Mouse (Mus musculus) fat pad, adult 2 months (tissue): ENCODE measurements around the gene Glra1.
"Not testable (repeated sequence)": the region's sequence is repeated elsewhere in the genome, so short reads cannot be mapped to it uniquely, and the experiment has no call there.

Experiments
- DNase-seq: peaks from one replicate; pipeline ENCODE4 v3.0.0-alpha.2; 2011; ENCODE audit warnings: low read depth, low spot score; ENCODE audit errors: extremely low read depth

Glra1 gene

GRCm38 (mm10) chr11:55607808-55608523 lies at the start of gene Glra1:
TSS of gene Glra1 (minus strand) at chr11:55608198.
- no peak for DNase-seq

GRCm38 (mm10) chr11:55636961-55637360 lies 29.0 kb upstream of the Glra1 start:
- DNase-seq: no peak

- no peak for DNase-seq
Observed at GRCm38 (mm10) chr11:55633901-55634300, 25.9 kb upstream of the Glra1 start.

GRCm38 (mm10) chr11:55614631-55615030 lies 6.6 kb upstream of the Glra1 start:
- not testable (repeated sequence) for DNase-seq

GRCm38 (mm10) chr11:55608524-55608920 lies 524 bp upstream of the Glra1 start:
- no peak for DNase-seq

GRCm38 (mm10) chr11:55607066-55607807 lies 761 bp downstream of the Glra1 start:
- no peak for DNase-seq

GRCm38 (mm10) chr11:55601447-55602065 lies 6.4 kb downstream of the Glra1 start:
- DNase-seq: no peak

- no peak for DNase-seq
Observed at GRCm38 (mm10) chr11:55595726-55596125, 12.3 kb downstream of the Glra1 start.

- DNase-seq: no peak
Observed at GRCm38 (mm10) chr11:55594411-55594810, 13.6 kb downstream of the Glra1 start.

GRCm38 (mm10) chr11:55591194-55591593 lies 16.8 kb downstream of the Glra1 start:
- no peak for DNase-seq

GRCm38 (mm10) chr11:55589376-55590167 lies 18.4 kb downstream of the Glra1 start:
- no peak for DNase-seq

GRCm38 (mm10) chr11:55574397-55574796 lies 33.6 kb downstream of the Glra1 start:
- no peak for DNase-seq

- DNase-seq: no peak
Observed at GRCm38 (mm10) chr11:55571144-55571543, 36.9 kb downstream of the Glra1 start.

GRCm38 (mm10) chr11:55566309-55567099 lies 41.5 kb downstream of the Glra1 start:
- no peak for DNase-seq

- DNase-seq: no peak
Observed at GRCm38 (mm10) chr11:55545690-55546089, 62.3 kb downstream of the Glra1 start.

GRCm38 (mm10) chr11:55542671-55543070 lies 65.3 kb downstream of the Glra1 start:
- no peak for DNase-seq

- DNase-seq: no peak
Observed at GRCm38 (mm10) chr11:55542128-55542527, 65.9 kb downstream of the Glra1 start.

GRCm38 (mm10) chr11:55534766-55535165 lies 73.2 kb downstream of the Glra1 start:
- no peak for DNase-seq

GRCm38 (mm10) chr11:55533378-55533777 lies 74.6 kb downstream of the Glra1 start:
- no peak for DNase-seq

- no peak for DNase-seq
Observed at GRCm38 (mm10) chr11:55530741-55531140, 77.3 kb downstream of the Glra1 start.
